1 mouse cellular context compared by ENCODE assay signal in genomic region chr4:155812665-155813181, GRCm38 (mm10).
TF ChIP-seq lines count a peak whose summit lies in the region.

No protein-coding gene starts in this region.

TF ChIP-seq in CH12.LX, 34 proteins besides CTCF, POLR2A, EP300 and RAD21 (continued from another document):
- TF ChIP-seq UBTF (IDR thresholded peaks at IDR 0.05; ENCODE audit: low read depth, low read length) (no peak), MAFK (IDR thresholded peaks at IDR 0.05; ENCODE audit: insufficient replicate concordance, low read length) (no peak), CHD2 (IDR thresholded peaks at IDR 0.05; ENCODE audit: low read length) (peak; percentile 89), USF2 (conservative IDR thresholded peaks at IDR 0.05; ENCODE audit: low read depth, low read length) (no peak), MAZ (IDR thresholded peaks at IDR 0.05; ENCODE audit: low read depth, low read length) (no peak), CHD1 (IDR thresholded peaks at IDR 0.05; ENCODE audit: low read depth, low read length) (no peak), IRF4 (IDR thresholded peaks at IDR 0.05; ENCODE audit: low read depth, low read length) (no peak), SMC3 (IDR thresholded peaks at IDR 0.05; ENCODE audit: low read depth, low read length) (no peak), TBP (conservative IDR thresholded peaks at IDR 0.05; ENCODE audit: low read depth, low read length) (0 out of 2 replicates have a peak, but pooled peaks have one; percentile 29), HCFC1 (IDR thresholded peaks at IDR 0.05; ENCODE audit: low read depth, low read length) (no peak)
